Mouse (Mus musculus) kidney, embryonic 16.5 days (tissue): Measurements from ENCODE around the gene Mfsd5. TPM values are rescaled to one million over a fixed set of nuclear protein-coding genes. Genes with fewer than 3 reads are reported as not detected.

Experiments used
- ATAC-seq: fragments of 200-750 bp; cut with Nextera tagmentation; 2 replicates; pipeline ENCODE4 v1.8.0; 2017; ENCODE audit warnings: moderate TSS enrichment; ENCODE audit not compliant: low FRiP score, low TSS enrichment
- H3K27ac ChIP-seq: fragments of 300-500 bp; sonication (generic); 2 replicates; pipeline ENCODE4 v1.5.1; 2014; ENCODE audit warnings: low read length
- H3K27me3 ChIP-seq: fragments of 300-500 bp; sonication (generic); 2 replicates; pipeline ENCODE4 v1.6.1; 2014; ENCODE audit warnings: low read length, control low read depth, mixed read lengths; ENCODE audit not compliant: insufficient read depth
- H3K36me3 ChIP-seq: fragments of 300-500 bp; sonication (generic); 2 replicates; pipeline ENCODE4 v1.6.1; 2014; ENCODE audit warnings: low read length, control low read depth, mixed read lengths; ENCODE audit not compliant: insufficient read depth
- H3K4me1 ChIP-seq: fragments of 300-500 bp; sonication (generic); 2 replicates; pipeline ENCODE4 v1.6.1; 2014; ENCODE audit warnings: low read length, control low read depth, mixed read lengths; ENCODE audit not compliant: insufficient read depth
- H3K4me2 ChIP-seq: fragments of 300-500 bp; sonication (generic); replicated peaks from 2 replicates; pipeline ENCODE4 v1.6.1; 2014; ENCODE audit warnings: low read depth, low read length
- H3K4me3 ChIP-seq: fragments of 300-500 bp; sonication (generic); 2 replicates; pipeline ENCODE4 v1.5.1; 2014; ENCODE audit warnings: mild to moderate bottlenecking, low read length
- H3K9ac ChIP-seq: fragments of 300-500 bp; sonication (generic); replicated peaks from 2 replicates; pipeline ENCODE4 v1.6.1; 2014; ENCODE audit warnings: low read length
- H3K9me3 ChIP-seq: fragments of 300-500 bp; sonication (generic); 2 replicates; pipeline ENCODE4 v1.6.1; 2016; ENCODE audit warnings: low read length, control low read depth
- WGBS: fragments of 180-500 bp; shearing (Covaris S2); extraction: QIAGEN DNeasy Blood & Tissue Kit; methylation state at CpG from one replicate; pipeline ENCODE4 v1.1.7; 2014; 5-methylcytosine and 5-hydroxymethylcytosine counted together
- polyA plus RNA-seq: library from polyadenylated mRNA; unstranded; fragments of >200 nt; fragmentation: Nextera tagmentation; extraction: Ambion mirVana; gene quantifications from 2 replicates; pipeline ENCODE4 v1.2.1, GENCODE M21; 2015

Mfsd5 gene
- polyA plus RNA-seq, 1 experiment from 2014 or later, result 78.8 TPM

- peak overlapping the region; percentile 27; the same call in 1 of the 2 replicates for H3K9ac ChIP-seq
- H3K27me3 ChIP-seq, result no peaks in the 10 kb centered on the region
- H3K27ac ChIP-seq, result peak overlapping the region; percentile 37; the same call in 1 of the 2 replicates
- WGBS, result 29% methylated on average over 11 of the region's 11 CpGs
- peaks cover 44% of the 10 kb centered on the region for H3K4me1 ChIP-seq
- peak overlapping the region; percentile 92; the same call in 1 of the 2 replicates for H3K4me2 ChIP-seq
- H3K4me3 ChIP-seq, result no peak overlapping the region
- H3K9me3 ChIP-seq, result no peaks in the 10 kb centered on the region
- ATAC-seq, result no peak
- H3K36me3 ChIP-seq, result no peaks in the 10 kb centered on the region
Observed at GRCm38 (mm10) chr15:102258581-102259253, 20.5 kb upstream of the Mfsd5 start.

- no peak overlapping the region for H3K27ac ChIP-seq
- 36% methylated on average over 7 of the region's 7 CpGs for WGBS
Observed at GRCm38 (mm10) chr15:102262582-102262981, 16.7 kb upstream of the Mfsd5 start.

GRCm38 (mm10) chr15:102263037-102263436, 16.2 kb upstream of the Mfsd5 start:
- no peak for ATAC-seq
- Histone ChIP-seq H3K9me3 (no peaks in the 10 kb centered on the region), H3K4me3 (no peak overlapping the region), H3K27me3 (no peaks in the 10 kb centered on the region), H3K4me1 (peaks cover 18% of the 10 kb centered on the region), H3K9ac (no peak overlapping the region), H3K4me2 (no peak overlapping the region), H3K36me3 (no peaks in the 10 kb centered on the region), H3K27ac (no peak overlapping the region)
- 81% methylated on average over 2 of the region's 2 CpGs for WGBS

More at GRCm38 (mm10) chr15:102262582-102262981, 16.7 kb upstream of the Mfsd5 start:
- Histone ChIP-seq H3K4me1 (peaks cover 22% of the 10 kb centered on the region), H3K4me2 (no peak overlapping the region), H3K4me3 (no peak overlapping the region), H3K9ac (no peak overlapping the region), H3K9me3 (no peaks in the 10 kb centered on the region), H3K27me3 (no peaks in the 10 kb centered on the region), H3K36me3 (no peaks in the 10 kb centered on the region)
- no peak for ATAC-seq

- Histone ChIP-seq H3K4me1 (peaks cover 13% of the 10 kb centered on the region), H3K4me2 (no peak overlapping the region), H3K9ac (no peak overlapping the region), H3K27ac (no peak overlapping the region), H3K36me3 (no peaks in the 10 kb centered on the region), H3K9me3 (no peaks in the 10 kb centered on the region), H3K27me3 (0 out of 2 replicates have a peak, but pooled peaks cover under 1% of the 10 kb centered on the region), H3K4me3 (no peak overlapping the region)
- WGBS, result 90% methylated on average over 5 of the region's 5 CpGs
- ATAC-seq, result no peak
Observed at GRCm38 (mm10) chr15:102265548-102265947, 13.7 kb upstream of the Mfsd5 start.

GRCm38 (mm10) chr15:102270274-102270960, 8.8 kb upstream of the Mfsd5 start, which contains the start of gene Gm9918:
Gene Gm9918 (plus strand): TSS chr15:102270563.
- H3K9me3 ChIP-seq, result no peaks in the 10 kb centered on the region
- peak; percentile 81 for ATAC-seq
- peak within 1 kb of the TSS; percentile 60 for H3K4me2 ChIP-seq
- no peaks in the 10 kb centered on the region for H3K36me3 ChIP-seq
- WGBS, result 6% methylated on average over 19 of the region's 21 CpGs
- H3K9ac ChIP-seq, result peak within 1 kb of the TSS; percentile 60
- 0 out of 2 replicates have a peak, but pooled peaks cover 2% of the 10 kb centered on the region for H3K27me3 ChIP-seq
- peak within 1 kb of the TSS; percentile 39 for H3K4me3 ChIP-seq
- H3K4me1 ChIP-seq, result peaks cover 18% of the 10 kb centered on the region
- H3K27ac ChIP-seq, result no peak within 1 kb of the TSS

GRCm38 (mm10) chr15:102271441-102271840, 7.8 kb upstream of the Mfsd5 start:
- no peak for ATAC-seq
- H3K9ac ChIP-seq, result no peak overlapping the region

GRCm38 (mm10) chr15:102273982-102274716, 5.1 kb upstream of the Mfsd5 start:
- WGBS, result 68% methylated on average over 6 of the region's 6 CpGs
- Histone ChIP-seq H3K9ac (no peak overlapping the region), H3K4me1 (peaks cover 24% of the 10 kb centered on the region), H3K9me3 (no peaks in the 10 kb centered on the region), H3K27ac (no peak overlapping the region), H3K36me3 (no peaks in the 10 kb centered on the region), H3K27me3 (0 out of 2 replicates have a peak, but pooled peaks cover 2% of the 10 kb centered on the region), H3K4me3 (no peak overlapping the region), H3K4me2 (no peak overlapping the region)
- no peak for ATAC-seq

More at GRCm38 (mm10) chr15:102271441-102271840, 7.8 kb upstream of the Mfsd5 start:
- Histone ChIP-seq H3K27me3 (0 out of 2 replicates have a peak, but pooled peaks cover 2% of the 10 kb centered on the region), H3K9me3 (no peaks in the 10 kb centered on the region), H3K27ac (no peak overlapping the region), H3K36me3 (no peaks in the 10 kb centered on the region), H3K4me3 (peak overlapping the region; percentile 39; the same call in 1 of the 2 replicates), H3K4me2 (peak overlapping the region; percentile 60), H3K4me1 (peaks cover 18% of the 10 kb centered on the region)
- 23% methylated on average over 3 of the region's 3 CpGs for WGBS

GRCm38 (mm10) chr15:102278726-102279091, 545 bp upstream of the Mfsd5 start:
- H3K4me2 ChIP-seq, result peak overlapping the region; percentile 87
- no peaks in the 10 kb centered on the region for H3K27me3 ChIP-seq
- 34% methylated on average over 7 of the region's 7 CpGs for WGBS
- H3K27ac ChIP-seq, result peak overlapping the region; percentile 91
- peak overlapping the region; percentile 79 for H3K4me3 ChIP-seq
- peaks cover 13% of the 10 kb centered on the region for H3K4me1 ChIP-seq
- no peaks in the 10 kb centered on the region for H3K9me3 ChIP-seq
- H3K36me3 ChIP-seq, result peaks cover 14% of the 10 kb centered on the region; the same call in 1 of the 2 replicates
- ATAC-seq, result no peak
- H3K9ac ChIP-seq, result peak overlapping the region; percentile 88

GRCm38 (mm10) chr15:102279783-102280520, 698 bp downstream of the Mfsd5 start:
- peak overlapping the region; percentile 79 for H3K4me3 ChIP-seq
- H3K9ac ChIP-seq, result peak overlapping the region; percentile 88
- H3K4me2 ChIP-seq, result peak overlapping the region; percentile 87
- H3K9me3 ChIP-seq, result no peaks in the 10 kb centered on the region
- H3K4me1 ChIP-seq, result peaks cover 16% of the 10 kb centered on the region
- no peaks in the 10 kb centered on the region for H3K27me3 ChIP-seq
- peak; percentile 13; the same call in 1 of the 2 replicates for ATAC-seq
- peak overlapping the region; percentile 91 for H3K27ac ChIP-seq
- H3K36me3 ChIP-seq, result peaks cover 14% of the 10 kb centered on the region; the same call in 1 of the 2 replicates
- WGBS, result 24% methylated on average over 13 of the region's 13 CpGs
